Mouse (Mus musculus): Measurements from ENCODE around the gene Med20.
"Not testable (repeated sequence)": the region's sequence is repeated elsewhere in the genome, so short reads cannot be mapped to it uniquely, and the experiment has no call there.

Med20 gene

DNA sequence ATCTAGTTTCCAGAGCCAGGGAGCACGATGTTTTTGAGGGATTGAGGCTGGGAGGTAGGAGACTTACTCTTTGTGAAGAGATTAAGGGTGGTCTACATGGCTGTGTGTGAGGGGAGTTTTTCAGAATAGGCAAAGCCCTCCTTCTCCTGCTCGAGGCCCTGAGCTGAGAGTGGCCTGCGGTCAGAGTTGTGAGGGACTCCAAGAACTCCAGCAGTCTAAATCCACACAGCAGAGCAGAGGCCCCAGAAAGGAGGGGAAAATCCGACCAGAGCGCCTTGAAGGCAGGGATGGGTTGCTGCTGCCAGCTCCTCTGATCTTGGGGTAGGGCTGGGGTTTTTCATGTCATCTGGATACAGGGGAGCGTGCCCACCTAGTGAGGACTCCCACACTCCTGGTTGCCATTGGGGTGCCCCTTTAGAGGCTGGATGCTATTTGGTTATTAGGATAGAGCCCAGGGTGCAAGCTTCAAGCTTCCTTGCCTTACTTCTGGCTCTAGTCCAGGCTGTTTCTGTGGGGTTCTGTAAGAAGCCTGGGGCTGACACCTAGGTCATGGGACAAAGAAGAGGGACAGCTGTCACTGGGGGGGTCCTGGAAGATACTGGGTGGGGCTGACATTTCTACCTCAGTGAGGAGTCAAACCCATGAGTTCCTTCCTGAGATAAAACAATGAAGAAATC is 15.1 kb upstream of the Med20 start:
- ATAC-seq (ENCODE audit: insufficient number of reproducible peaks, low FRiP score, low TSS enrichment) = no peak

DNA sequence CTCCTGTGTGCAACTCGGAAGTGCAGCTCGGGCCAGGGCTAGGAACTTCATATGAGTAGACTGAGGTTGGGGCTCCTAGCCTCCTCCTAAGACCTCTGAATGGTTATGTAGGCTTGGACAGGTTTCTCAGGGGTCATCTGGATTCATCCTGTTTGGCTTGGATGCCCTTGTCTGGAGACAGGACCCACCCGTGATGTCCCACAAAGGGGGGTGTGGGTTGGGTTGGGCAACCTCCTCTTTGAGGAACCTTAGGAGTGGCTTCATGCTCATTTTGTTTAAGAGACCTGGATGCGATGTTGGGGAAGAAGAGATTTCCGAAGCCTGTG is 14.6 kb upstream of the Med20 start:
- ATAC-seq (ENCODE audit: insufficient number of reproducible peaks, low FRiP score, low TSS enrichment) = no peak

DNA sequence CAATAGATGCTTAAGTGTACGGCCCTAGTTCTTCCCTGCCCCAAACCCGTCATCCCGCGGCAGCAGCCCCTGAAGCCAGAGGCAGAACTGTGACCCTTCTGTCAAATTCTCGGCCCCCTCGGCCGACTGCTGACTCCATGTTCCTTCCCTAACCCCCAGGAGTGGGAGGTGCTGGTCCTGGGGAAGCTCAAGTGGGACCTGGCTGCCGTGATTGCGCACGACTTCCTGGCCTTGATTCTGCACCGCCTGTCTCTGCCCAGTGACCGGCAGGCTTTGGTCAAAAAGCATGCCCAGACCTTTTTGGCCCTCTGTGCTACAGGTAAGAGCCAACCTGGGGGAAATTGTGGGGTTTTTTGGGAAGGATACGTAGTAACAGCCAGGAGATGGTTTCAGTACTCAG is 14.1 kb upstream of the Med20 start:
- ATAC-seq (ENCODE audit: insufficient number of reproducible peaks, low FRiP score, low TSS enrichment) = no peak

DNA sequence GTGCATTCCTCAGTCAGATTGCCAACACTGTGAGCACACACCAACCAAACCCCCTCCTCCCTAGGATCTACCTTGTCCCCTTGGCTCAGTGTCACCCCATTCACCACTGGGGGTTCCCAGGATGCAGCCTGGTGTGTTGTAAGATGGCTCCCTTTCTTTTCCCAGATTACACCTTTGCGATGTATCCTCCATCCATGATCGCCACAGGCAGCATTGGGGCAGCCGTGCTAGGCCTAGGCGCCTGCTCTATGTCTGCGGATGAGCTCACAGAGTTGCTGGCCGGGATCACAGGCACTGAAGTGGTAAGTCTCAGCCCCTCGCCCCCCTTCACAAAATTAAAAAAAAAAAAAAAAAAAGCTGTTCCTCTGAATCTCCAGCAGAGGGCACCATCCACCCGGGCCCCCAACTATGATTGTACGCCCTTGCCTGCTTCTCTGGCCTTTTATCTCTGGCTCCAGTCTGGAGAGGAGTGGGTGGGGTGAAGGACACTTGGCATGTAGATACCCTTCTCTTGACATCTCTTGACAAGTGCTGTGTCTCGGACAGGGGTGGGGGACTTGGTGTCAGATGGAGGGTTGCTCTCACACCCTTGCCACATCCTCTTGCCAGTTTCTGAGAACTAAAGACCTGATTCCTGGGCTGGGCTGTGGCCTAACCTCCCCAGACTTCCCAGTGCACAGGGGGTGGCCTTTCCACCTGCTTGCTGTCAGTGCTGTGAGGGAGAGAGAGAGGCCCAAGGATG is 13.4 kb upstream of the Med20 start:
- no peak for ATAC-seq (ENCODE audit: insufficient number of reproducible peaks, low FRiP score, low TSS enrichment)

DNA sequence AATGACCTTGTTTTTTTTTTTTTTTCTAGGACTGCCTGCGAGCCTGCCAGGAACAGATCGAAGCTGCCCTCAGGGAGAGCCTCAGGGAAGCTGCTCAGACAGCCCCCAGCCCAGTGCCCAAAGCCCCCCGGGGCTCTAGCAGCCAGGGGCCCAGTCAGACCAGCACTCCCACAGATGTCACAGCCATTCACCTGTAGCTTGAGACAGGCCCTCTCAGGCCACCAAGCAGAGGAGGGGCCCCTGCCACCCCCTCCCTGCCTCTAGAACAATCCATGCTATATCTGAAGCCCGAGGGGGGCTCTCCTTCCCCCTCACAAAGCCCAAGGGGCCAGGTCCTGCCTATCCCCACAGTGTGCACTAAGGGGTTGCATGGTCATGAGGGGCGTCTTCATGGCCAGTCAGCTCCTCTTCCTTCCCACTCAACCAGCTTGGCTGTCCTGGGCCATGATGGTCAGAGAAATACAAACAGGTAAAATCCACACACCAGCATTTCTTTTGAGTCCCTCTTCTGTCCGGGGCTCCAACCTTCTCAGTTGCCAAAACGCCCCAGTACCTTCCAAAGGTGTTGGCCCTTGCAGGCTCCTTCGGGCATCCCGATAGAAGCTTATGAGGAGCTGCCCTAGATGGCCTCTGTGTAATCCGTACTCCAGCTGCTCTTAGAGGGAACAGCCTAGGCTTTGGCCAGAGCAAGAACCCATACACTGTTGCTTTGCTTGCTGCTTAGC is 12.6 kb upstream of the Med20 start:
- ATAC-seq (ENCODE audit: insufficient number of reproducible peaks, low FRiP score, low TSS enrichment) = not testable (repeated sequence)

DNA sequence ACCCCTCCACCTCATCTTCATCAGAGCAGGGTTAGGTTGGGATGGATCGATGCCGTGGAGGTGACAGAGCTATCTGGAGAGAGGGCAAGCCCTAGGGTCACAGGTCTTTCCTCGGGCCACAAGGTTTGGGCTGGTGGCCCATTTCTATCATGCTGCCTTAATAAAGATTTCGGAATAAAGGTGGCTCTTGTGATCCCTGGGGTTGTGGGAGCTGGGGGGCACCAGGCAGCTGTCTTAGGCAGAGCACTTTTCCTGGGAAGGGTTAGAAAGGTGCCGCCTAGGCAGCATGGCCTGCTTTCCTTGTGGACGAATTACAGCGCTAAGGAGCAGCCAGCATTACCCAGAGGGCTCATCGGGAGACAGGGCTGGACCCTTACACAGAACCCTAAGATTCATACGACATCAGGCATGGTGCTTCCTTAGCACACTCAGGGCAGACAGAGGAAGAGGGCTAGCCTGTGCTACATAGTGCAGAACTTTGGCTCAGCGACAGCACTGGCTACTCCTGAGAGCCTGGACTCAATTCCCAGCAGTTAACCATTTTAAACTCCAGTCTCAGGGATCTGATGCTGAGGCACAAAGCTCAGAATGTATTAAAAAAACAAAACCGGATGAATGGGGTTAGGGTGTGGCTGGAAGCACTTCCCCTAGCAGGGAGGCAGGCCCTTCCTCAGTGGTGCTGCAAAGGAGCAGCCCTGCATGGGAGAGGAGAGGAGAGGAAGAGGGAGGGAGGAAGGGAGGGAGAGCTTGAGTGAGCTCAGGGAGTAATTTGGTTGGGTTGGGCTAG is 11.7 kb upstream of the Med20 start:
- ATAC-seq (ENCODE audit: insufficient number of reproducible peaks, low FRiP score, low TSS enrichment) = no peak

DNA sequence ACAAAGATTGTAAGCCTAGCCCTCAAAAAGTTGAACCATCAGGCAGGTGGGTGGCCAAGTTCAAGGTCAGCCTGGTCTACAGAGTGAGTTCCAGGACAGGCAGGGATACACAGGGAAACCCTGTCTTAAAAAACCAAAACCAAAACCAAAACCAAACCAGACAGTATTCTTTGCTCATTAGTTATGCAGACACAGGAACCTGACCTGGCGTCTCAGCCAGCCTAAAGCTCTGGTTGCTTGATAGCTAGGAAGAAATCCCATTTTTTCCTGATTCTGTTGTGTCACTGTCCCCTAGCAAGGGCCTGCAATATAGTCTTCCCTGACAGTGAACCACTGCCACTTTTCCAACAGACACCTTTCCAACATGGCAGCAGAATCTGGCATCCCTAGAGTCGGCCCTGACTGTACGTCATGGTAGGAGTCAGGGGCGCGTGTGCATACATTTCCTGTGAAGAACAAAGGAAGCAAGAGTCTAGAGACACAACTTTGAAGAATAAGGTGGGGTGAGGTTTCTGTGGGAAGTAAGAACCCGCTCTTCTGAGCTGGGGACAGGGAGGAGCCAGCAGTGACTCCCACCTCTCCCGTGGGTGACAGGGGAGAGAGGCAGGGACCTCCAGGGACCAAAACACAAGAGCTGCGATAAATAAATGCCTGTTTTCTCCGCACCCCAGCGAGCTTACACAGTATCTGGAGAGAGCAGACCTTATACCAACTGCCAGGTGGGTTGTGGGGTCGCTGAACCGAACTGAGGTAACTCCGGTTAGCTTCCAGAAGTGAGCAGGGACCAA is 10.6 kb upstream of the Med20 start:
- no peak for ATAC-seq (ENCODE audit: insufficient number of reproducible peaks, low FRiP score, low TSS enrichment)

DNA sequence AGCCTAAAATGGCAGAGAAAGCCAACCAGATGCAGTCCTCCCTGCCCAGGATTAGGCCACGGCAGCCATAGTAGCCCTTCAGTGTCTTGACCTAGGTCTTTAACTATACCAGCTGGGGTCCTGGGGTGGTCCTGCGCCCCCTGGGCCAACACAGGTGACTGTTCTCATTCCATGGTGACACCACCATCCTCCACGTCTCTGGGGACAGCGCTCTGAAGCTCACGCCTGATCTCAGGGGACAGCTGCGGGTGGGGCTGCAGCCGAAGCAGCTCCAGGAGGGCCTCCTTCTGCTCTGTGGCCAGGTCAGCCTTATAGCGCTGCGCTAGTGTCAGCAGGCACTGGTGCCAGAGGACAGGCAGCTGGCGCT is 10.0 kb upstream of the Med20 start:
- no peak for ATAC-seq (ENCODE audit: insufficient number of reproducible peaks, low FRiP score, low TSS enrichment)

DNA sequence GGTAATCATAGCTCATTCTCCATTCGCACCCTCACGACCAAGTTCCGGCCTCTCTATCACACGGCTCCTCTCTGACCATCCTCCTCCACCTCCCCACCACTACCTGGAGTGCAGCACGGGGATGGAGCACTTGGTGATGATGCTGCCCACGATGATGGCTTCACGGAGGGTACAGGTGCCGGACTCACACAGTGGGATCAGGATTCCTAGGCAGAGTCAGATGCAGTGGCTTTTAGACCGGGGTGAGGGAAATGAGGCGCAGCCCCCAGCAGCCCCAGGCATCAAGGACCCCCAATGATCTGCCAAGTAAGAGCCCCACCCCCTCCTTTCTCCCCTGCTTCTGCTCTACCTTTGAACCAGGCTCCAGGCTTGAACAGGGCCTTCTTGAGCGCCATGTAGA is 9.1 kb upstream of the Med20 start:
- no peak for ATAC-seq (ENCODE audit: insufficient number of reproducible peaks, low FRiP score, low TSS enrichment)

DNA sequence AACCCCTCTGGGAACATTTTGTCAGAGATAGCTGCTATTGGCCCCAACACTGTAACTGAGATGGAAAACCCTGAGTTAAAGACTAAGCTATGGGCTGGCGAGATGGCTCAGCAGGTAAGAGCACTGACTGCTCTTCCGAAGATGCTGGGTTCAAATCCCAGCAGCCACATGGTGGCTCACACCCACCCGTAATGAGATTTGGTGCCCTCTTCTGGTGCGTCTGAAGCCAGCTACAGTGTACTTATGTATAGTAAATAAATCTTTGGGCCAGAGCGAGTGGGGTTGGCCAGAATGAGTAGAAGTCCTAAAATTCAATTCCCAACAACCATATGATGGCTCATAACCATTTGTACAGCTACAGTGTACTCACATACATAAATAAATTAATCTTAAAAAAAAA is 5.2 kb upstream of the Med20 start:
- ATAC-seq (ENCODE audit: insufficient number of reproducible peaks, low FRiP score, low TSS enrichment) = no peak

DNA sequence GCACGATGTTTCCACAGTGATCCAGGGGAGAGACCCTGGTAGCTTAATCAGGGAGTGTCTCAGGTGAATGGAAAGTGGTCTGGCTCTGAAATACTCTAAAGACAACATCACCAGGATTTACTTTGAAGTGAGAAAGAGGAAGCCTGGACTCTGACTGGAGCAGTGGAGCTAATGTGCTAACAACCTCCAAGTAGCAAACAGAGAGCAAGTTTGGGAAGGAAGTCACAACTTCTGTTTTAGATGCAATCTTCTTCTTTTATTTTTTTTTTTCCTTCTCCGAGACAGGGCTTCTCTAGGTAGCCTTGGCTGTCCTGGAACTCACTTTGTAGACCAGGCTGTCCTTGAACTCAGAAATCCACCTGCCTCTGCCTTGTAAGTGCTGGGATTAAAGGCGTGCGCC is 2.2 kb upstream of the Med20 start:
- no peak for ATAC-seq (ENCODE audit: insufficient number of reproducible peaks, low FRiP score, low TSS enrichment)

DNA sequence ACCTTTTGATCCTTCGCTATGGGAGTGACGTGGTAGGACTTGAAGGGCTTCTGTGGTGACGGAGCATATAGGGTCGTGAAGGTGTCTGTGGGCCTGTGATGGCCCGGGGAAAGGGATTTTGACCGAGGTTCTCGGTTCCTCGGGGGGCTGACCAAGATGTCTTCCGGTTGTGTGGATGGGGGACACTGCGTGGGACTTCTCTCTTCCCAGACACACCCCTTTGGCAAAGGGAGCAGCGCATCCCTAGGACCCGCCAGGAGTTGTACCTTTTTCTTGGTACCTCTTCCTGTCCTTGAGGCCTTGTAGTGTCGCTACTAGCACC is 240 bp downstream of the Med20 start:
- no peak for ATAC-seq (ENCODE audit: insufficient number of reproducible peaks, low FRiP score, low TSS enrichment)

DNA sequence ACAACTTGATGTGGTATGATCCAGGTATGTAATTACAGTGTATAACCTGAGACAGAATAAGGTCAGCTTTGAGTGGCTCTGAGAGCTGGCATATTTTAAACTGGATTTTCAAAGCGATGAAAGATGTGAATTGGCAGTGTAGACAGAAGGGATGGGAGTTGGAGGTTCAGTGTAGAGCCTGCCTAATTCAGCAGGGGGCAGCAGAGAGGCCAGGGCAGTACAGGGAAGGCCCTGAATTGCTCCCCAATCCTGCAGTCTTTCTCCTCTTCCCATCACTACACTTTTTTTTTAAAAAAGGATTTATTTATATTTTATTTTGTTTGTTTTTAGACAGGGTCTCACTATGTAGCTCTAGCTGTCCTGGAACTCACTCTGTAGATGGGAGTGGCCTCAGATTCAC is 2.6 kb downstream of the Med20 start:
- no peak for ATAC-seq (ENCODE audit: insufficient number of reproducible peaks, low FRiP score, low TSS enrichment)

DNA sequence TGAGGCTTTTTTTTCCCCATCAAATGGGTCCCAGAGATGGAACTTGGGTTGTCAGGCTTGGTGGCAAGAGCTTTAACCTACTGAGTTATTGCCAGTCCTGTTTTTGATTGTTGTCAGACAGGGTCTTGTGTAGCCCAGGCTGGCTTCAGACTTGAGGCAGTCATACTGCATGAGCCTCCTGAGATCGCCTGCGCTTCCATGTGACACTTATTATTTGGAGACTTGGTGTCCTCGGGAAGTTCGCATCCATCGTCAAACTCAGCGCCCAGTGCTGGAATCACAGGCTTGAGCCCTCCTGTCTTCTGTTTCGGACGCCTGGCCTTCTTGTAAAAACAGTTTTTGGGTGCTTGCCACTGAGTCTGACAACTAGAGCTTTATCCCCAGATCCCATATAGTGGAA is 4.7 kb downstream of the Med20 start:
- no peak for ATAC-seq (ENCODE audit: insufficient number of reproducible peaks, low FRiP score, low TSS enrichment)

DNA sequence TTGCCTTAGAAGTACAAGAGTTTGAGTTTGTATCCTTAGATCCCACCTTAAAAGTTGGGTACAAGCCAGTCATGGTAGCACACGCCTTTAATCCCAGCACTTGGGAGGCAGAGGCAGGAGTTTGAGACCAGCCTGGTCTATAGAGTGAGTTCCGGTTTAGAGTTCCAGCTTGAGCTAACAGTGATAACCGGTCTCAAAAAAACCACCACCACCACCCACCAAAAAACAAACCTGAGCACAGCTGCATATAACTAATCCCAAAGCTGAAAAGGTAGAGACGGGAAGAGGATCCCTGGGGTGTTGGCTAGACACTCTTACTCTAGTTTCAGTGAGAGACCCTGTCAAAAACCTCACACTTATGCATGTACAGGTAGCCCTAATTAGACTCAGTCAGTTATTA is 5.3 kb downstream of the Med20 start:
- ATAC-seq (ENCODE audit: insufficient number of reproducible peaks, low FRiP score, low TSS enrichment) = no peak

DNA sequence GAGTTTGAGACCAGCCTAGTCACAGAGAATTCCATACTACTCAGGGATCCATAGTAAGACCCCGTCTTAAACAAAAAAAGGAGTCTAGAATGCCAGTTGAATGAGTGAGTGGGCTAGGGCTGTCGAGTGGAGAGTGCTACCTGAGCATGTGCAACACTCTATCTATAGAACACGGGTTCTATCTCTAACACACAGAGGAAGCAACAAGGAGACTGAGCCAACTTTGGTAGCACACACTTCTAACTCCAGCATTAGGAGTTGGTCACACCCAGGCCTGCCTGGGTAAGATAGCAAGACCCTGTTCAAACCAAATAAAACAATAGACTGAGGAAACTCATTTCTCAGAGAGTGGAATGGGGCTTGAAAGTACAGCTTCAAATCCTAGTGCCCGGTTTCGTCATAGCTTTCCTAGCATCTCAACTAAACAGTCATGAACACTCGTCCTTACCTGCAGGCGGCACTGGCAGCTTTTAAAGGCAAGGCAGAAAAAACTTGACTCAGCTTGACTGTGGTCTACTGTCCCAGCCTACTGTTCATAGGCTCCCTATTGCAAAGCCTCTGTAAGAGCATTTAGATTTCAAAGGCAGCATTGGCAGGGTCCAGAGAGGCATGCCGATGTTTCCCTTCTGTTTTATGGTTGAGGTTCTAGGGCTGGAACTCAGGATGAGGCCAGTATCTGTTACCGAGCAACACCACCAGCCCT is 6.4 kb downstream of the Med20 start:
- ATAC-seq (ENCODE audit: insufficient number of reproducible peaks, low FRiP score, low TSS enrichment) = no peak

DNA sequence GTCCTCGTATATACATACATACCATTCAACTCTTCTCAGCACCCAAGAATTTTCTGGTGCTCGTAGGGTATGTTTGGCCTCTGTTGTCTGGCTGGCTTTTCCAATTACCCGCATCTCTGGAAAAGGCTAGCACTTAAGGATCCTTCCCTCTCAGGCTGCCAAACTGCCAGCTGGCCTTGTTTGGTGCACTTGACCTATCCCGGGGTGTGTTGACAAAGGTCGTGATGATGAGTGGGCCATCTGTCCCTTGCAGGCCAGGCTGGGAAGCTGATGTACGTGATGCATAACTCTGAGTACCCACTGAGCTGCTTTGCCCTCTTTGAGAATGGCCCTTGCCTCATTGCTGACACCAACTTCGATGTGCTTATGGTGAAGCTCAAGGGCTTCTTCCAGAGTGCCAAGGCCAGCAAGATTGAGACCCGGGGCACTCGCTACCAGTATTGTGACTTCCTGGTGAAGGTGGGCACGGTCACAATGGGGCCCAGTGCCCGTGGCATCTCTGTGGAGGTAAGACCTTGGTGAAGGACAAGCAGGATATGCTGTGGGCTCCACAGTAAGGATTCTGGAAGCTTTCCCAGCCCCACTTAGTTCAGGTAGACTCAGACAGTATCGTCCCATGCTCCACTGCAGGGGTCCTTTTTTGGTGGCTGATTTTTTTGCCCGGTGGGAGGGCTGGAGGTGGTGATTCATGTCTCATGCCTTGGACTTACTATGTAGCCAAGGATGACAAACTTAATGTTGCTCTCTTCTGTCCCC is 7.4 kb downstream of the Med20 start:
- ATAC-seq (ENCODE audit: insufficient number of reproducible peaks, low FRiP score, low TSS enrichment) = no peak

DNA sequence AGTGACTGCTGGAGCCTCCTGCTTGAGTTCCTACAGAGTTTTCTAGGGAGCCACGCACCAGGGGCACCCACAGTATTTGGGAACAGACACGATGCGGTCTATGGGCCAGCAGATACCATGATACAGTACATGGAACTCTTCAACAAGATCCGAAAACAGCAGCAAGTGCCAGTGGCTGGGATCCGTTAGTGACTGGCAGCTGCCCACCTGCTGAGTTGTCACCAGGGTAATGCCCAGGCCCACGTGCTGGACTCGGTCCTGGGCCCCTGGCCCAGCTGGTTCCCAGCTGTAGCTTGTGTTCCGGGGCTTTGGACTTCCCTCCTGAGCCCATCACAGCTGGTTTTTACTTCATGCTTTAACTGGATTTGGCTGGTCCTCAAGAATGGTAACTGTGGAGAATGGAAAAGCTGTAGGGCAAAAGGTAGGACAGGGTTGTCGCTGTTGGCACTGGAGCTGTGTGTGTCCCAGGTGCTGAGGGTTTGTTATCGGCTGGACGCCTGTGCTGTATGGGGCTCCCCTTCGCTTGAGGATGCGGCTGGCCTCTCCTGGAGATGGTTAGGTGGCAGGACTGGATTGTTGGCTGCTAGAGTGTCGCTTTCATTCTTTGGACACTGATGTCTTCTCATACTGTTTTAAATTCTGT is 11.7 kb downstream of the Med20 start:
- ATAC-seq (ENCODE audit: insufficient number of reproducible peaks, low FRiP score, low TSS enrichment) = no peak

DNA sequence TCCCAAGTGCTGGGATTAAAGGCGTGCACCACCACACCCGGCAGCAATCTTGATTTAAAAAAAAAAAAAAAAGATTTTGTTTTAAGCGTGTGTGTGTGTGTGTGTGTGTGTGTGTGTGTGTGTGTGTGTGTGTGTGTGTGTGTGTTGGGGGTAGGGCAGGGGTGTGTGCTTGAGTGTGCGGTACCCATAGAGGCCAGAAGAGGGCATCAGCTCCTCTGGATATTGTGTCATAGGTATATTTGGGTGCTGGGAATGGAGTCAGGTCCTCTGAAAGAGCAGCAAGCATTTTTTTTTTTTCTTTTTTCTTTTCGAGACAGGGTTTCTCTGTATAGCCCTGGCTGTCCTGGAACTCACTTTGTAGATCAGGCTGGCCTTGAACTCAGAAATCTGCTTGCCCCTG is 13.2 kb downstream of the Med20 start:
- not testable (repeated sequence) for ATAC-seq (ENCODE audit: insufficient number of reproducible peaks, low FRiP score, low TSS enrichment)
